Mouse (Mus musculus) bone marrow macrophage, adult 2 months (primary cell): ENCODE measurements around the gene Exoc4.

Experiments used
- CTCF ChIP-seq: IDR thresholded peaks from 2 replicates; pipeline ENCODE4 v1.5.1; 2012; ENCODE audit warnings: low read depth, mild to moderate bottlenecking, low read length, moderate library complexity
- POLR2A ChIP-seq: IDR thresholded peaks from 2 replicates; pipeline ENCODE4 v1.6.1; 2012; ENCODE audit warnings: mild to moderate bottlenecking, low read depth, low read length, borderline replicate concordance

DNA sequence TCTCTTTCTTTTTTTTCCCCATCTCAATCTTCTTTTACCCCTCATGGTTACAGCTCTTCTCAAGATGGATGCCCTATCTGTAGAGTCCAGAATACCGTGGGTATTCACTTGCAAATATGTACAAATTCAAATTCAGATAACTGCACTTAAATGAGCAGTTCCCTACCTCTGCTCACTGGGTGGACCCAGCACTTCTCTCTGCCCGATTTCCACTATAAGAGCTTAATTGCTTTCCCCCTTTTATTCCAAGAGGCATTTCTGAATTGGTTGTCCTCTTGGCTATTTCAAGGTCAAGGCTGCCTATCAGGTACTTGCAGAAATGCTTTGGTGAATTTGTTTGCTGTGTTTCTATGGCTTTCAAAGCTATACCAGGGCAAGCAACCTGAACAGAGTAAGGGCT, 521.1 kb downstream of the Exoc4 start:
- no peak for TF ChIP-seq CTCF
- TF ChIP-seq POLR2A: no peak
